Mouse (Mus musculus): ENCODE results near the gene Atox1.

Atox1 gene

GRCm38 (mm10) chr11:55461019-55461645, at the start of gene Atox1:
Gene Atox1 (minus strand): TSS chr11:55461239.
- peak; percentile 78; the same call in 1 of the 2 replicates for TF ChIP-seq GATA4 (IDR thresholded peaks at IDR 0.05; ENCODE audit: insufficient replicate concordance, low read length)

DNA sequence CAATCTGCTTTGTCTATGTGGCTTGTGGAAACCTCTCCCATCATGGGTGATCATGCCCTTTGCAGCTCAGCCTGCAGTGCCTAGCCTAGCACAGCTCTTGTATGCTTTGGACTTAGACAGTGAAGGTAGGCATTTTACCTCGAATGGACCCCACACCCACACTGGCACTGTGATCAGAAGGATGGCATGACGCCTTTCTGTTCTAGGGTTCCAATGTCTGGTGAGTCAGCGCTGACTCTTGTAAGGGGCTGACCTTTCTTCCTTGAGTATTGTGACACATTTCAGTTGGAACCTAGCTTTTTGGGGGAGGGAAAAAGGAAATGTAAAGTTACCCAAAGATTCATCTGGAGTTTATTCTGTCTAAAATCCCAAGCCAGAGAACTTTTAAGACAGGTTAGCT, 44.4 kb upstream of the Atox1 start:
- no peak for TF ChIP-seq GATA4 (IDR thresholded peaks at IDR 0.05; ENCODE audit: insufficient replicate concordance, low read length)

- TF ChIP-seq GATA4 (IDR thresholded peaks at IDR 0.05; ENCODE audit: insufficient replicate concordance, low read length), result no peak
These were observed 41.8 kb upstream of the Atox1 start for GRCm38 (mm10) chr11:55502886-55503285.

DNA sequence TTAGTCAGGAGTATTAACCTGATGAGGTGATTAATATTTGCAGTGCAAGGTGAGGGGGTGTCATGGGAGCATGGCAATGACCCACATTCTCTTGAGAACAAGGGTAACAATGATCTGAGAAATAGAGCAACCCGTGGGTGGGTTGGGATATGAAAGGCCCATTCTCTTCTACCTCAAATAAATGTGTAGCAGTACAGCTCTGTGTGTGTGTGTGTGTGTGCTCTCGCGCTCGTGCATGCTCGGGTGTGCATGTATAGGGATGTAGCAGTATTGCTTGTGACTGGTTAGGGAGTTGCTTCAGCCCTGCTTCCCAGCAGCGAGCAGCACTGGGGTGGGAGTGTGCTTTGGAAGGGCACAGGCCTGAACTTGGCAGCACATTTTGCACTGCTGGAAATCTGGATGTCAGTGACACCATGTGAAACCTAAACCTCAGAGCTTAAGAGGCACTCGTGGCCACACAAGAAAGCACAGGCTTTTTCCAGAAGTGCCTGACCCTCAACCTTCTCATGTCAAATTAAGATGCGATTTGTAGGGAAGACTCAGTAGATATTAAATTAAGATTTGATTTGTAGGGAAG, 41.0 kb upstream of the Atox1 start:
- no peak for TF ChIP-seq GATA4 (IDR thresholded peaks at IDR 0.05; ENCODE audit: insufficient replicate concordance, low read length)

- TF ChIP-seq GATA4 (IDR thresholded peaks at IDR 0.05; ENCODE audit: insufficient replicate concordance, low read length), result no peak
These were observed 36.8 kb upstream of the Atox1 start for GRCm38 (mm10) chr11:55497885-55498284.

DNA sequence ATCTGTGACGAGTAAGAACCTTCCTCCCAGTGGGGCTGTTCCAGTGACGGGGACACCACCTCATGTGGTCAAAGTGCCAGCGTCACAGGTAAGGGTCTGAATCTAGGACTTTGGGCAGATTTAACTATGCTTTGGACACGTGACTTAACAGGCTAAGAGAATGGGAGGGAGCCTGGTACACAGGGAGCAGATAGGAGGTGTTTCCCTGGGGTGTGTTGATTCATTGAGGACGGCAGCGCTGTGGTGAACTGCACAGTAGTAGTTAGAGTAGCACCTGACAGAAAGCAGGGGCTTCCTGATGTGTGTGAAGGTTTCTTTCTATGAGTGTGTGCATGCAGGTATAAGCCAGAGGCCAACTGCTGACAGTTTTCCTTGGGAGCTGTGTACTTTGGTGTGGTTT, 35.1 kb upstream of the Atox1 start:
- no peak for TF ChIP-seq GATA4 (IDR thresholded peaks at IDR 0.05; ENCODE audit: insufficient replicate concordance, low read length)

- TF ChIP-seq GATA4 (IDR thresholded peaks at IDR 0.05; ENCODE audit: insufficient replicate concordance, low read length), result no peak
These were observed 24.4 kb upstream of the Atox1 start for GRCm38 (mm10) chr11:55485443-55485842.

DNA sequence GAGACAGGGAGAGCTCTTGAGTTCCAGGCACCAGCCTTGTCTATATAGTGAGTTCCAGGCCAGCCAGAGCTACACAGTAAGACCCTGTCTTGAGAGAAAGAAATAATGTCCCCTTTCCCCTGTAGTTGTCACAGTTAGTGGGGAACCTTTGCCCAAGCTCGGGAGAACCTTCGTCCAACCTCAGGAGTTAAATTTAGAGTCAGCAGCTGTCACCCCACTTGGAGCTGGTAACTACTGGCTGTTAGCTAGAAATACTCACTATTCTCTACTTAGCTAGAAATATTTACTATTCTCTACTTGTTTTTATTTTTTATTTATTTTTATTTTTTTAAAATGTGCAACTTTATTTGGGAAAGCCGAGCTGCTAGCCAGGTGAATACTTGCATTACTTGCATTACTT, 12.2 kb upstream of the Atox1 start:
- TF ChIP-seq GATA4 (IDR thresholded peaks at IDR 0.05; ENCODE audit: insufficient replicate concordance, low read length), result no peak

- no peak for TF ChIP-seq GATA4 (IDR thresholded peaks at IDR 0.05; ENCODE audit: insufficient replicate concordance, low read length)
These were observed 10.4 kb upstream of the Atox1 start for GRCm38 (mm10) chr11:55471467-55471866.

- TF ChIP-seq GATA4 (IDR thresholded peaks at IDR 0.05; ENCODE audit: insufficient replicate concordance, low read length), result no peak
These were observed 9.7 kb upstream of the Atox1 start for GRCm38 (mm10) chr11:55470761-55471160.

- no peak for TF ChIP-seq GATA4 (IDR thresholded peaks at IDR 0.05; ENCODE audit: insufficient replicate concordance, low read length)
These were observed 9.1 kb upstream of the Atox1 start for GRCm38 (mm10) chr11:55469923-55470691.

DNA sequence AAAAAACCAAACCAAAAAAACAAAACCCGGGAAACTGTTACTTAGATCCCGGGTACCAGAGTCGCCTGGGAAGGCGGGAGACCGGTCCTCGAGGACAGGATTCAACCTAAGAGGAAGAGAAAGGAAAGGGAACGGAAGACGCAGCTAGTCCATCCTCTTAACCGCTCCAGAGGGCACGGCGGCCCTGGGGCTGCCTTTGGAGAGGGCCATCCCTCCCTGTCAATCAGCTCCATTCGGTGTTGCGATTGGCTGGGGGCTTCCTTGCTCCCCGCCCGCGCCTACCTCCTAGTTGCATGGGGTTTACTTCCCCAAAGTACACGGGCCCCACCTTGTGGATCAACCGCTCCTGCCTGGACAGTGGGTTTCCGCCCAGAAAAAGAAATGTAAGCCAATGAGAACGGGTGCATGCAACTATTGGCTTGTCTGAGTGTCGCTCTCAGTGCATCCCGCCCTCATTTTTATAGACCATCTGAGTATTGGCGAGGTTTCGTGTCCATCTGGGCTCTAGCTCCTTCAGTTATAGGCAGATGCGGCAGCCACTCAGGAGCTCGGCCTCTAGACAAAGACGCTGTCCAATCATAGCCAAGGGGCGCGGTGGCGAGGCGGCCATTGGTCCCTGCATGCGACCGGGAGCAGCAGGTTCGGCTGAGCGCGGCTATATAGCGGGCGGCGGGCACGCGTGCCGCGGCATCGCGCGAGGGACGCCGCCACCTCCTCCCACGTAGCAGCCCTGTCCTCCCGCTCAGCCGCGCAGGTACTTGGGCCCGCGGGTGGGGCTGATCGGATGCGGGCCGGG, 8.2 kb upstream of the Atox1 start, which contains the start of gene G3bp1:
G3bp1 (plus strand) TSS at position 638 of the 796 bp plus-strand sequence.
- peak; percentile 35; the same call in 1 of the 2 replicates for TF ChIP-seq GATA4 (IDR thresholded peaks at IDR 0.05; ENCODE audit: insufficient replicate concordance, low read length)

DNA sequence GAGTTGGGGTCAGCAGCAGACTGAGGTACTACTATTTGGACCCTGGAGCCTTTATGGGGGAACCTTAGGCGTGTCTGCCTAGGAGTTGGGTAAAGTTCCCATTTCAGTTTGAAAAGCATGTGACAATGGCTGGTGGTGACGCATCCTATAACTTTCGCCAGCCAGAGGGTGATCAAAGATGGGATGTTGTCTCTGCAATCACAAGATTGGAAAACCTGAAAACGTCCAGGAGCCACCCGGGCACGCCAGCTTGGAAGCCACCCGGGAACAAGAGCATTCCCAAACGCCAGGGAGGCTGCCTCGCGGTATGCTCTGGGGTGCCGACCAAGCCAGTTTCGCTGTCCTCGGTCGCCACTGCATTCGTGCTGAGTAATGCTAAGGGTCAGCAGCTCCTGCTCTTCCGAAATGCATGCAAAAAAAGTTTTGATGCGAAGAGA, 7.6 kb upstream of the Atox1 start:
- no peak for TF ChIP-seq GATA4 (IDR thresholded peaks at IDR 0.05; ENCODE audit: insufficient replicate concordance, low read length)

DNA sequence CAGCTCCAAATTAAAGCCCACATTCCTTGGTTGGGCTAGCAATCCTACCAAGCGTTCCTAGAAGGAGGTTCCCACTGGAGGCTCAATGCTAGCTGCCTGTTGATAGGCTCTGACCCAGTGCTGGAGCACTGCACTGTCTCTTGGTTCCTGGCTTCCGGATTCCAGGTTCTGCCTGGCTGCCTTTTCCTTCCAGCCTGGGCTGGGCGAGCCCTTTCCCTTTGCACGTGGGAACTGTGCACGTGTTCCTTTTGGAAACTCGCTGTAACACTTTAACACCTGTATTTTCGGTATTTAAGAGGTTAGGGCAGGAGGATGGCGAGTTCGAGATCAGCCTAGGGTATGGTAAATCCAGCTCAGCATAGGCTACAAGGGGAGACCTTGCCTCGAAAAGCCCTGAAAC, 7.0 kb upstream of the Atox1 start:
- TF ChIP-seq GATA4 (IDR thresholded peaks at IDR 0.05; ENCODE audit: insufficient replicate concordance, low read length), result no peak

GRCm38 (mm10) chr11:55465177-55465576, 4.1 kb upstream of the Atox1 start:
- TF ChIP-seq GATA4 (IDR thresholded peaks at IDR 0.05; ENCODE audit: insufficient replicate concordance, low read length), result no peak
